Mouse (Mus musculus) embryonic facial prominence, embryonic 15.5 days (tissue): Measurements from ENCODE around the gene Ilf3. TPM values are rescaled to one million over a fixed set of nuclear protein-coding genes. Genes with fewer than 3 reads are reported as not detected.

ENCODE experiments used
- ATAC-seq: fragments of 200-750 bp; cut with Nextera tagmentation; 2 replicates; pipeline ENCODE4 v1.8.0; 2017; ENCODE audit warnings: low read depth, moderate TSS enrichment; ENCODE audit not compliant: insufficient number of reproducible peaks, low FRiP score, low TSS enrichment
- H3K27ac ChIP-seq: fragments of 300-500 bp; sonication (generic); replicated peaks from 2 replicates; pipeline ENCODE4 v1.5.1; 2015; ENCODE audit warnings: mild to moderate bottlenecking, inconsistent platforms
- H3K27me3 ChIP-seq: fragments of 300-500 bp; sonication (generic); 2 replicates; pipeline ENCODE4 v1.6.1; 2015; ENCODE audit warnings: inconsistent platforms
- H3K36me3 ChIP-seq: fragments of 300-500 bp; sonication (generic); 2 replicates; pipeline ENCODE4 v1.6.1; 2015; ENCODE audit warnings: mild to moderate bottlenecking, inconsistent platforms
- H3K4me1 ChIP-seq: fragments of 300-500 bp; sonication (generic); 2 replicates; pipeline ENCODE4 v1.6.1; 2015; ENCODE audit warnings: inconsistent platforms
- H3K4me2 ChIP-seq: fragments of 300-500 bp; sonication (generic); replicated peaks from 2 replicates; pipeline ENCODE4 v1.6.1; 2015; ENCODE audit warnings: mild to moderate bottlenecking, inconsistent platforms
- H3K4me3 ChIP-seq: fragments of 300-500 bp; sonication (generic); replicated peaks from 2 replicates; pipeline ENCODE4 v1.5.1; 2015; ENCODE audit warnings: mild to moderate bottlenecking, inconsistent platforms
- H3K9ac ChIP-seq: fragments of 300-500 bp; sonication (generic); 2 replicates; pipeline ENCODE4 v1.6.1; 2015; ENCODE audit warnings: inconsistent platforms
- H3K9me3 ChIP-seq: fragments of 300-500 bp; sonication (generic); replicated peaks from 2 replicates; pipeline ENCODE4 v1.6.1; 2016; ENCODE audit warnings: inconsistent platforms
- WGBS: fragments of 180-500 bp; shearing (Covaris S2); methylation state at CpG from one replicate; pipeline ENCODE4 v1.1.7; 2015; 5-methylcytosine and 5-hydroxymethylcytosine counted together
- polyA plus RNA-seq: library from polyadenylated mRNA; unstranded; fragments of >200 nt; fragmentation: Nextera tagmentation; extraction: Ambion mirVana; gene quantifications from 2 replicates; pipeline ENCODE4 v1.2.1, GENCODE M21; 2015

Gene Ilf3
- polyA plus RNA-seq, 1 experiment from 2014 or later: 179 TPM

GRCm38 (mm10) chr9:21427773-21428172 is 60.1 kb downstream of the Ilf3 start:
- no peaks in the 10 kb centered on the region for H3K36me3 ChIP-seq
- H3K9me3 ChIP-seq: no peaks in the 10 kb centered on the region
- no peak overlapping the region for H3K4me2 ChIP-seq
- 63% methylated on average over 2 of the region's 2 CpGs for WGBS
- H3K4me1 ChIP-seq: peaks cover 53% of the 10 kb centered on the region
- H3K9ac ChIP-seq: no peak overlapping the region
- ATAC-seq: no peak
- H3K27me3 ChIP-seq: no peaks in the 10 kb centered on the region
- H3K27ac ChIP-seq: no peak overlapping the region
- H3K4me3 ChIP-seq: no peak overlapping the region

GRCm38 (mm10) chr9:21428178-21428577 is 60.5 kb downstream of the Ilf3 start:
- 86% methylated on average over 6 of the region's 6 CpGs for WGBS
- no peak for ATAC-seq

GRCm38 (mm10) chr9:21430724-21431123 is 63.1 kb downstream of the Ilf3 start:
- no peak overlapping the region for H3K9ac ChIP-seq
- peak overlapping the region; percentile 45; the same call in 1 of the 2 replicates for H3K27ac ChIP-seq

More at GRCm38 (mm10) chr9:21428178-21428577, 60.5 kb downstream of the Ilf3 start:
- Histone ChIP-seq H3K27ac (no peak overlapping the region), H3K4me3 (no peak overlapping the region), H3K9ac (no peak overlapping the region), H3K4me1 (peaks cover 55% of the 10 kb centered on the region), H3K36me3 (no peaks in the 10 kb centered on the region), H3K27me3 (no peaks in the 10 kb centered on the region), H3K9me3 (no peaks in the 10 kb centered on the region), H3K4me2 (no peak overlapping the region)

GRCm38 (mm10) chr9:21432066-21432465 is 64.4 kb downstream of the Ilf3 start:
- Histone ChIP-seq H3K4me3 (no peak overlapping the region), H3K9me3 (no peaks in the 10 kb centered on the region), H3K4me2 (no peak overlapping the region), H3K4me1 (peaks cover 64% of the 10 kb centered on the region), H3K27ac (no peak overlapping the region), H3K27me3 (no peaks in the 10 kb centered on the region), H3K36me3 (peaks cover 3% of the 10 kb centered on the region; the same call in 1 of the 2 replicates), H3K9ac (no peak overlapping the region)
- WGBS: 85% methylated on average over 7 of the region's 7 CpGs
- ATAC-seq: no peak

More at GRCm38 (mm10) chr9:21430724-21431123, 63.1 kb downstream of the Ilf3 start:
- H3K4me3 ChIP-seq: no peak overlapping the region
- H3K36me3 ChIP-seq: peaks cover under 1% of the 10 kb centered on the region; the same call in 1 of the 2 replicates
- ATAC-seq: no peak
- WGBS: 74% methylated on average over 7 of the region's 7 CpGs
- no peaks in the 10 kb centered on the region for H3K27me3 ChIP-seq
- H3K9me3 ChIP-seq: no peaks in the 10 kb centered on the region
- H3K4me1 ChIP-seq: peaks cover 62% of the 10 kb centered on the region
- H3K4me2 ChIP-seq: no peak overlapping the region

GRCm38 (mm10) chr9:21433766-21434165 is 66.1 kb downstream of the Ilf3 start:
- H3K4me1 ChIP-seq: peaks cover 63% of the 10 kb centered on the region
- no peak for ATAC-seq
- peaks cover 3% of the 10 kb centered on the region; the same call in 1 of the 2 replicates for H3K36me3 ChIP-seq
- H3K9me3 ChIP-seq: no peaks in the 10 kb centered on the region
- H3K27ac ChIP-seq: peak overlapping the region; percentile 31; the same call in 1 of the 2 replicates
- 89% methylated on average over 8 of the region's 8 CpGs for WGBS
- H3K9ac ChIP-seq: no peak overlapping the region
- H3K4me3 ChIP-seq: no peak overlapping the region
- no peak overlapping the region for H3K4me2 ChIP-seq
- H3K27me3 ChIP-seq: no peaks in the 10 kb centered on the region

GRCm38 (mm10) chr9:21434410-21434809 is 66.7 kb downstream of the Ilf3 start:
- WGBS: 85% methylated on average over 2 of the region's 2 CpGs
- Histone ChIP-seq H3K4me1 (peaks cover 68% of the 10 kb centered on the region), H3K27ac (no peak overlapping the region), H3K9ac (no peak overlapping the region), H3K36me3 (peaks cover 3% of the 10 kb centered on the region; the same call in 1 of the 2 replicates), H3K9me3 (no peaks in the 10 kb centered on the region), H3K27me3 (no peaks in the 10 kb centered on the region), H3K4me2 (no peak overlapping the region), H3K4me3 (no peak overlapping the region)
- no peak for ATAC-seq

- Histone ChIP-seq H3K27ac (peak overlapping the region; percentile 79), H3K36me3 (peaks cover 3% of the 10 kb centered on the region; the same call in 1 of the 2 replicates), H3K4me3 (no peak overlapping the region), H3K27me3 (no peaks in the 10 kb centered on the region), H3K9ac (no peak overlapping the region), H3K9me3 (no peaks in the 10 kb centered on the region), H3K4me2 (no peak overlapping the region), H3K4me1 (peaks cover 64% of the 10 kb centered on the region)
- 76% methylated on average over 7 of the region's 7 CpGs for WGBS
- ATAC-seq: no peak
Measured at GRCm38 (mm10) chr9:21435777-21436635, 68.3 kb downstream of the Ilf3 start.

- H3K4me3 ChIP-seq: no peak overlapping the region
- no peaks in the 10 kb centered on the region for H3K9me3 ChIP-seq
- 86% methylated on average over 6 of the region's 6 CpGs for WGBS
- peaks cover 53% of the 10 kb centered on the region for H3K4me1 ChIP-seq
- no peaks in the 10 kb centered on the region for H3K27me3 ChIP-seq
- H3K36me3 ChIP-seq: peaks cover 3% of the 10 kb centered on the region; the same call in 1 of the 2 replicates
- no peak overlapping the region for H3K4me2 ChIP-seq
- no peak overlapping the region for H3K9ac ChIP-seq
- peak overlapping the region; percentile 79 for H3K27ac ChIP-seq
- no peak for ATAC-seq
Measured at GRCm38 (mm10) chr9:21437577-21437976, 69.9 kb downstream of the Ilf3 start.

- 35% methylated on average over 3 of the region's 3 CpGs for WGBS
- ATAC-seq: no peak
- peak overlapping the region; percentile 79 for H3K27ac ChIP-seq
Measured at GRCm38 (mm10) chr9:21438219-21438618, 70.5 kb downstream of the Ilf3 start.

GRCm38 (mm10) chr9:21439456-21439855 is 71.8 kb downstream of the Ilf3 start:
- Histone ChIP-seq H3K9ac (no peak overlapping the region), H3K4me2 (no peak overlapping the region), H3K36me3 (peaks cover 4% of the 10 kb centered on the region; the same call in 1 of the 2 replicates), H3K27me3 (no peaks in the 10 kb centered on the region), H3K4me3 (no peak overlapping the region), H3K4me1 (peaks cover 42% of the 10 kb centered on the region), H3K9me3 (no peaks in the 10 kb centered on the region), H3K27ac (no peak overlapping the region; the same call in 1 of the 2 replicates)
- 63% methylated on average over 3 of the region's 3 CpGs for WGBS
- ATAC-seq: no peak

More at GRCm38 (mm10) chr9:21438219-21438618, 70.5 kb downstream of the Ilf3 start:
- peaks cover 3% of the 10 kb centered on the region; the same call in 1 of the 2 replicates for H3K36me3 ChIP-seq
- no peaks in the 10 kb centered on the region for H3K9me3 ChIP-seq
- no peak overlapping the region for H3K4me3 ChIP-seq
- H3K9ac ChIP-seq: no peak overlapping the region
- H3K27me3 ChIP-seq: no peaks in the 10 kb centered on the region
- 0 out of 2 replicates have a peak overlapping the region, but pooled peaks have one; percentile 8 for H3K4me2 ChIP-seq
- H3K4me1 ChIP-seq: peaks cover 51% of the 10 kb centered on the region

GRCm38 (mm10) chr9:21439914-21440313 is 72.2 kb downstream of the Ilf3 start:
- no peaks in the 10 kb centered on the region for H3K27me3 ChIP-seq
- no peak overlapping the region for H3K4me2 ChIP-seq
- WGBS: 91% methylated on average over 2 of the region's 2 CpGs
- no peak overlapping the region for H3K4me3 ChIP-seq
- ATAC-seq: no peak
- H3K4me1 ChIP-seq: peaks cover 42% of the 10 kb centered on the region
- H3K27ac ChIP-seq: no peak overlapping the region
- peaks cover 9% of the 10 kb centered on the region for H3K36me3 ChIP-seq
- H3K9ac ChIP-seq: no peak overlapping the region
- no peaks in the 10 kb centered on the region for H3K9me3 ChIP-seq
